19 mouse cellular contexts compared by ENCODE assay signal in the genomic region with DNA sequence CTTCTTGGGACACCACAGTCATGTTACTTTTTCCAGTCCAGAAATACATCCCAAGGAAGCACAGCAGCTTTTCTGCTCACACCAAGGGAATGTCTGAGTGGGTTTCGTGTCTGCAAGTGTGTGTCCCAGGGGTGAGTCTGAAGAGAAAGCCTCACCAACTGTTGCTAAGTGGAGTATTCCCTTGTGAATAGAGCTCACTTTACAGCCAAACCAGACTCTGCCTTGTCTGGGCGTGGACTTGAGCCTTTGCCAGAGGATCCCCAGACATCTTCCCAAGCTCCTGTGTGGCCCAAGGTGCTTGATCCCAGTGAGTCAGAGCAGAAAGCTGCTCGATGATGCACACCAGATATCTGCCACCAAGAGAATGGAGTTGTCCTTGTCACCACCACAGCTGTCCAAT. TPM values are rescaled to one million over a fixed set of nuclear protein-coding genes. Genes with fewer than 3 reads are reported as not detected.
"Had no signal": no experiment of that assay in that cellular context is flagged by ENCODE, and none has a peak within 500 bp of the region (broad histone marks: within the 10 kb centered on the region; RNA-seq: fewer than 3 reads in every experiment).

No protein-coding gene starts in this region.

- H3K4me2 ChIP-seq: limb, embryonic 12.5 days; liver, embryonic 13.5 days; lung, embryonic 15.5 days; midbrain, embryonic 11.5 days; midbrain, embryonic 15.5 days; neural tube, embryonic 13.5 days; stomach, embryonic 15.5 days had no signal

- H3K36me3 ChIP-seq: liver, embryonic 13.5 days; lung, embryonic 15.5 days had no signal

- H3K27me3 ChIP-seq: limb, embryonic 12.5 days; liver, embryonic 13.5 days; lung, embryonic 15.5 days; midbrain, embryonic 15.5 days; neural tube, embryonic 13.5 days; stomach, embryonic 15.5 days had no signal

- DNase-seq: kidney, postnatal 10 days; kidney, postnatal 4 days; liver; liver, embryonic 13.5 days; liver, postnatal 0 days; lung, postnatal 14 days; retina, postnatal 1 day; right cerebral cortex, postnatal 14 days; thymus, adult 2 months; thymus, postnatal 25 days had no signal

- H3K9ac ChIP-seq: limb, embryonic 12.5 days; liver, embryonic 13.5 days; liver, postnatal 0 days; lung, embryonic 15.5 days; midbrain, embryonic 15.5 days; neural tube, embryonic 13.5 days; stomach, embryonic 15.5 days had no signal

- H3K4me1 ChIP-seq: liver, embryonic 13.5 days; lung, embryonic 15.5 days; megakaryocyte, embryonic 14.5 days; stomach, embryonic 15.5 days had no signal

- ATAC-seq: liver, postnatal 0 days; midbrain, embryonic 15.5 days had no signal

- H3K27ac ChIP-seq: limb, embryonic 12.5 days; liver, embryonic 13.5 days; lung, embryonic 15.5 days; macrophage; midbrain, embryonic 15.5 days; neural tube, embryonic 13.5 days; stomach, embryonic 15.5 days had no signal

- H3K4me3 ChIP-seq: limb, embryonic 12.5 days; liver, embryonic 13.5 days; lung, embryonic 15.5 days; megakaryocyte, embryonic 14.5 days; midbrain, embryonic 15.5 days; neural tube, embryonic 13.5 days; stomach, embryonic 15.5 days had no signal

- H3K9me3 ChIP-seq: liver, embryonic 13.5 days; lung, embryonic 15.5 days; stomach, embryonic 15.5 days had no signal

RNA-seq across cellular contexts. Expression of a gene that starts 48.0 kb away (rescaled TPM):
- total RNA-seq: monocyte, adult 5-6 weeks had no signal
- polyA plus RNA-seq: macrophage had no signal
